Mouse (Mus musculus) erythroid progenitor cell, adult 5-6 weeks (primary cell): Measurements from ENCODE around the gene Zc2hc1c. TPM values are rescaled to one million over a fixed set of nuclear protein-coding genes. Genes with fewer than 3 reads are reported as not detected.

Experiments used
- ATAC-seq: replicated peaks from 2 replicates; pipeline ENCODE4 v1.8.0; 2016; ENCODE audit warnings: moderate number of reproducible peaks, mild to moderate bottlenecking, moderate TSS enrichment, inconsistent platforms; ENCODE audit not compliant: poor library complexity, low FRiP score, severe bottlenecking
- total RNA-seq, 2 experiments: library from RNA; stranded (forward) in 1 of 2; stranded (reverse) in 1 of 2; fragments of 150-400 nt in 1 of 2; fragments of 186-747, 209-891 nt in 1 of 2; gene quantifications; 2 replicates each; pipeline versions ENCODE4 v1.2.3 to v1.2.4; 2015 to 2017; ENCODE audit warnings: low replicate concordance in 2 of 2

The Zc2hc1c gene
- total RNA-seq (2015; ENCODE audit: low replicate concordance) (not detected in 2 replicates), total RNA-seq (2017; ENCODE audit: low replicate concordance) (not detected in 2 replicates)

- peak; percentile 76 for ATAC-seq
Measured at GRCm38 (mm10) chr12:85288486-85289156, at the start of gene Zc2hc1c. Zc2hc1c (plus strand) TSS chr12:85288591.

- ATAC-seq: no peak
Measured at GRCm38 (mm10) chr12:85252083-85252482, 36.3 kb upstream of the Zc2hc1c start.

- ATAC-seq: no peak
Measured at GRCm38 (mm10) chr12:85256074-85256751, 32.2 kb upstream of the Zc2hc1c start.

GRCm38 (mm10) chr12:85257008-85257639, 31.3 kb upstream of the Zc2hc1c start:
- ATAC-seq: no peak

DNA sequence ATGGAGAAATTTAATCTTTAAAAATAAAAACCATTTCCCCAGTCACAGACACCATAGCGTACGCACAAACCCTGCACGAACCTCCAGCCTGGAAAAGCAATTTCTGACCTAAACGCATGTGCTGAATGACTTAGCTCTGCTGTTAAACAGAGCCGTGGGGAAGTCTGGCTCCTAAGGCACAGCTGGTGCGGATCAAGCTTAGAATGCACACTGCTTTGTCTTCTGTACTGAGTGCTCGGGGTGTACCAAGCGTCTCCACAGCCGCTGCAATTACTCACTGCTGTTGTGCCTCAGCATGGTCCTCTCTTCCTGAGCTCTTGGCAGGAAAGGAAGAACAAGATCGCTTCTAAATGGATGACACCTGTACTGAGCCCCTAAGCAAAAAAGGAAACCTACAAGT, 25.9 kb upstream of the Zc2hc1c start:
- no peak for ATAC-seq

GRCm38 (mm10) chr12:85263190-85263589, 25.2 kb upstream of the Zc2hc1c start:
- ATAC-seq: no peak

- no peak for ATAC-seq
Measured at GRCm38 (mm10) chr12:85264531-85264930, 23.9 kb upstream of the Zc2hc1c start.

GRCm38 (mm10) chr12:85264940-85265339, 23.5 kb upstream of the Zc2hc1c start:
- no peak for ATAC-seq

DNA sequence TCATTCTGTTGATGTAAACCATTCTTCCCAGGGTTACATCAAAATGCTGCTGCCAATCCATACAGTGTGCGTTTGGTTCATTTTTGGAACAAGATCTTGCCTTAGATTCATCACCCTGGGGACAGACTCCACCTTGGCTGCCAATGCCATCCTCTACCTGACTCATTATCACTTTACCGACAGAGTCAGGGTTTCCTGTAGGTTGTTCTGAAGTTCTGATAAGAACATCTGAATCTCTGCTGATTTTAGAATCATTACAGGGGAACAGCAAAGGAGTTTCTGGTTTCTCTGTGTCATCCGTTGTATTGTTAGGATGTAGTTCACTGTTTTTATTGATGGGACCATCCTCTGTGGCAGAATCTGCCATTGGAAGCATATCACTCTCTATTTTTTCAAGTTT, 22.1 kb upstream of the Zc2hc1c start:
- no peak for ATAC-seq

GRCm38 (mm10) chr12:85269821-85270220, 18.6 kb upstream of the Zc2hc1c start:
- no peak for ATAC-seq

- peak; percentile 92 for ATAC-seq
Measured at GRCm38 (mm10) chr12:85270319-85270718, 18.1 kb upstream of the Zc2hc1c start, which contains the start of gene Mlh3. Mlh3 (minus strand) TSS chr12:85270599.

DNA sequence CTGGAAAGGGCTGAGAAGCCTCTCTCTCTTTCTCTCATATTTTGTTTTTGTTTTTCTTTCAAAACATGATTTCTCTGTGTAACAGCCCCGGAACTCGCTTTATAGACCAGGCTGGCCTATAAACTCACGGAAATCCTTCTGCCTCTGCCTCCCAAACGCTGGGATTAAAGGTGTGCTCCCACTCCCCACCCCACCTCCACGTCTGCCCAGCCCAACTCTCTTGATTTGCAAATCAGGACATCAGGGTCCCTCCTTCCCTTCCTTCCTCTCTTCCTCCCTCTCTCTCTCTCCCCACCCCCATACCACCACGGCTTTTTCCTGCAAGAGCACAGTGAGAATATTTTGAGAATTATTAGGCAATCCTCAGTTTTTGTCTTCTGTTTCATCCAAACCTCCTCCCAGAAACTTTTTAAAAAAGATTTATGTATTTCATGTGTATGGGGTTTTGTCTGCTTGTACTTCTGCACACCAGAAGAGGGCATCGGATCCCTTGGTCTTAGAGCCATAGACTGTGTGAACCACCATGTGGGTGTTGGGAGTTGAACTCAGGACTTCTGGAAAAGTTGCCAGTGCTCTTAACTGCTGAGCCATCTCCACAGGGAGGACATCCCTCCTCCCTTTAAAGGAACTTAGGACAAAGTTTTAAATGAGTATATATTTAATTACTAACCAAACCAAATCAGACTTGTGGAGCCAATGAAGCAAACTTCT, 17.1 kb upstream of the Zc2hc1c start:
- ATAC-seq: no peak

- ATAC-seq: no peak
Measured at GRCm38 (mm10) chr12:85271843-85272206, 16.6 kb upstream of the Zc2hc1c start.

DNA sequence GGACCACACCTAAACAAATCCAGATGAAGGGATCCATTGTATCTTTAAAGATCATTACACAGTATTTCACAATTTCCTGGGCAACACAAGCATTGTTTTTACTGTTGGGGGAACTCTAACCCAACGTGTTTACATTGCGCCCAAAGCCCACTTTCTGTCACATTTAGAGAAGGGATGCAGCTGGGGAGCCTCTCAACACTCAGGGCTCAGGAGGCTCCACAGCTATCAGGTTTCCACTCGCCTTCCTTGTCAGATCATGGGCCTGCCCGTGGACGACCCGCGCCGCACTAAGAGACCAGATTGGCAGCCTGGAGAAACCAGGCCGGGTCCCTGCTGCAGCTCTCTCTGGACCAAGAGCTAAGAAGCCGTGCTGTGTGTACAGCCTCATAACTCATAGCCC, 14.9 kb upstream of the Zc2hc1c start:
- no peak for ATAC-seq

GRCm38 (mm10) chr12:85276273-85276672, 12.1 kb upstream of the Zc2hc1c start:
- no peak for ATAC-seq

DNA sequence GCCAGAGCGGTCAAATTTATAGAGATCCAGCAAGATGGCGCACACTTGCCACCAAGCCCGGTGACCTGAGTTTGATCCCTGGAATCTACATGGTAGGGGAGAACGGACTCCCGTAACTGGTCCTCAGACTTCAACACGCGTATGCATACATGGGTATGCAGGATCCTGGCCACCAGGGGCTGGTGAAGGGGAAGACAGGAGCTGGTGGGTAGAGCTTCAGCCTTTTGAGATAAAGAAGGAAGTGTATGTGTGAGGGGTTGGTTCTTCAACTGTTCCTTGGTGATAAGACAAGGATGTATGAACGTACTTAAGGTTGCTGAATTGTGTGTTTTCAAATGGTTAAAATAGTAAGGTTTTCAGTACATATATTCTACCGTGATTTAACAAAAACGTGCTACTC, 9.5 kb upstream of the Zc2hc1c start:
- peak; percentile 60 for ATAC-seq

GRCm38 (mm10) chr12:85279396-85280080, 8.9 kb upstream of the Zc2hc1c start:
- peak; percentile 62 for ATAC-seq

GRCm38 (mm10) chr12:85280105-85280844, 8.1 kb upstream of the Zc2hc1c start:
- ATAC-seq: peak; percentile 95
